Mouse (Mus musculus) intestine, postnatal 0 days (tissue): ENCODE measurements around the gene Mobp. TPM values are rescaled to one million over a fixed set of nuclear protein-coding genes. Genes with fewer than 3 reads are reported as not detected.

ENCODE experiments used
- ATAC-seq: fragments of 200-750 bp; cut with Nextera tagmentation; 2 replicates; pipeline ENCODE4 v1.8.0; 2017; ENCODE audit warnings: mild to moderate bottlenecking, moderate TSS enrichment, moderate library complexity
- H3K27ac ChIP-seq: fragments of 300-500 bp; sonication (generic); 2 replicates; pipeline ENCODE4 v1.5.1; 2014; ENCODE audit warnings: mild to moderate bottlenecking, low read depth, low read length, moderate library complexity
- H3K27me3 ChIP-seq: fragments of 300-500 bp; sonication (generic); replicated peaks from 2 replicates; pipeline ENCODE4 v1.6.1; 2014; ENCODE audit warnings: low read length, mixed read lengths; ENCODE audit not compliant: control insufficient read depth, insufficient read depth
- H3K36me3 ChIP-seq: fragments of 300-500 bp; sonication (generic); 2 replicates; pipeline ENCODE4 v1.6.1; 2014; ENCODE audit warnings: mild to moderate bottlenecking, moderate library complexity; ENCODE audit not compliant: control insufficient read depth, insufficient read depth
- H3K4me1 ChIP-seq: fragments of 300-500 bp; sonication (generic); replicated peaks from 2 replicates; pipeline ENCODE4 v1.6.1; 2014; ENCODE audit warnings: antibody characterized with exemption, low read length, mixed read lengths; ENCODE audit not compliant: control insufficient read depth, insufficient read depth
- H3K4me2 ChIP-seq: fragments of 300-500 bp; sonication (generic); replicated peaks from 2 replicates; pipeline ENCODE4 v1.6.1; 2014; ENCODE audit warnings: low read depth, mild to moderate bottlenecking, moderate library complexity
- H3K4me3 ChIP-seq: fragments of 300-500 bp; sonication (generic); 2 replicates; pipeline ENCODE4 v1.5.1; 2014; ENCODE audit warnings: low read depth, low read length
- H3K9ac ChIP-seq: fragments of 300-500 bp; sonication (generic); 2 replicates; pipeline ENCODE4 v1.6.1; 2014; ENCODE audit warnings: mild to moderate bottlenecking, low read depth, low read length
- H3K9me3 ChIP-seq: fragments of 300-500 bp; sonication (generic); 2 replicates; pipeline ENCODE4 v1.6.1; 2016; ENCODE audit warnings: mixed run types; ENCODE audit not compliant: control insufficient read depth
- CTCF ChIP-seq: sonication (generic); IDR thresholded peaks from 2 replicates; pipeline ENCODE4 v1.5.1; 2016; ENCODE audit warnings: low read depth, mild to moderate bottlenecking, control low read depth, antibody characterized with exemption, moderate library complexity
- WGBS: fragments of 180-500 bp; shearing (Covaris S2); extraction: QIAGEN DNeasy Blood & Tissue Kit; methylation state at CpG from one replicate; pipeline ENCODE4 v1.1.7; 2014; 5-methylcytosine and 5-hydroxymethylcytosine counted together
- polyA plus RNA-seq: library from polyadenylated mRNA; unstranded; fragments of >200 nt; fragmentation: Nextera tagmentation; extraction: Ambion mirVana; gene quantifications from 2 replicates; pipeline ENCODE4 v1.2.1, GENCODE M21; 2015

Gene Mobp
- polyA plus RNA-seq, 1 experiment from 2014 or later, result 0.05 TPM

- TF ChIP-seq CTCF, result no peak
- WGBS, result 72% methylated on average over 12 of the region's 12 CpGs
Observed at GRCm38 (mm10) chr9:120151906-120152399, 2.4 kb downstream of the Mobp start.

GRCm38 (mm10) chr9:120158047-120158446, 8.5 kb downstream of the Mobp start:
- Histone ChIP-seq H3K36me3 (no peaks in the 10 kb centered on the region), H3K27ac (no peak overlapping the region), H3K4me1 (no peaks in the 10 kb centered on the region), H3K9ac (no peak overlapping the region), H3K27me3 (no peaks in the 10 kb centered on the region), H3K4me3 (no peak overlapping the region), H3K9me3 (no peaks in the 10 kb centered on the region), H3K4me2 (no peak overlapping the region)
- WGBS, result 19% methylated on average over 4 of the region's 4 CpGs
- no peak for TF ChIP-seq CTCF
- peak; percentile 47 for ATAC-seq

More at GRCm38 (mm10) chr9:120151906-120152399, 2.4 kb downstream of the Mobp start:
- Histone ChIP-seq H3K27ac (no peak overlapping the region), H3K4me1 (no peaks in the 10 kb centered on the region), H3K36me3 (no peaks in the 10 kb centered on the region), H3K27me3 (no peaks in the 10 kb centered on the region), H3K9ac (no peak overlapping the region), H3K4me3 (no peak overlapping the region), H3K9me3 (no peaks in the 10 kb centered on the region), H3K4me2 (no peak overlapping the region)
- ATAC-seq, result no peak

GRCm38 (mm10) chr9:120163862-120164261, 14.4 kb downstream of the Mobp start:
- H3K4me3 ChIP-seq, result no peak overlapping the region
- H3K9me3 ChIP-seq, result no peaks in the 10 kb centered on the region
- H3K27ac ChIP-seq, result no peak overlapping the region
- ATAC-seq, result no peak
- H3K4me2 ChIP-seq, result no peak overlapping the region
- no peaks in the 10 kb centered on the region for H3K36me3 ChIP-seq
- WGBS, result 89% methylated on average over 16 of the region's 16 CpGs
- TF ChIP-seq CTCF, result no peak
- no peak overlapping the region for H3K9ac ChIP-seq
- H3K27me3 ChIP-seq, result no peaks in the 10 kb centered on the region
- H3K4me1 ChIP-seq, result no peaks in the 10 kb centered on the region

- TF ChIP-seq CTCF, result no peak
- Histone ChIP-seq H3K4me2 (no peak overlapping the region), H3K9ac (no peak overlapping the region), H3K4me3 (no peak overlapping the region), H3K36me3 (no peaks in the 10 kb centered on the region), H3K9me3 (no peaks in the 10 kb centered on the region), H3K4me1 (no peaks in the 10 kb centered on the region), H3K27me3 (no peaks in the 10 kb centered on the region), H3K27ac (no peak overlapping the region)
- 66% methylated on average over 11 of the region's 11 CpGs for WGBS
- no peak for ATAC-seq
Observed at GRCm38 (mm10) chr9:120167826-120168225, 18.3 kb downstream of the Mobp start.

- 32% methylated on average over 5 of the region's 5 CpGs for WGBS
- no peak for ATAC-seq
Observed at GRCm38 (mm10) chr9:120171295-120171694, 21.8 kb downstream of the Mobp start.

GRCm38 (mm10) chr9:120174436-120175137, 25.1 kb downstream of the Mobp start:
- no peak for TF ChIP-seq CTCF
- no peaks in the 10 kb centered on the region for H3K9me3 ChIP-seq
- H3K27ac ChIP-seq, result no peak overlapping the region
- no peaks in the 10 kb centered on the region for H3K4me1 ChIP-seq
- H3K27me3 ChIP-seq, result no peaks in the 10 kb centered on the region
- 92% methylated on average over 18 of the region's 18 CpGs for WGBS
- ATAC-seq, result no peak
- H3K4me3 ChIP-seq, result no peak overlapping the region
- no peaks in the 10 kb centered on the region for H3K36me3 ChIP-seq
- no peak overlapping the region for H3K4me2 ChIP-seq
- H3K9ac ChIP-seq, result no peak overlapping the region

More at GRCm38 (mm10) chr9:120171295-120171694, 21.8 kb downstream of the Mobp start:
- no peaks in the 10 kb centered on the region for H3K27me3 ChIP-seq
- H3K27ac ChIP-seq, result no peak overlapping the region
- no peak overlapping the region for H3K9ac ChIP-seq
- no peak overlapping the region for H3K4me3 ChIP-seq
- H3K9me3 ChIP-seq, result no peaks in the 10 kb centered on the region
- H3K4me1 ChIP-seq, result no peaks in the 10 kb centered on the region
- TF ChIP-seq CTCF, result peak; percentile 81
- no peaks in the 10 kb centered on the region for H3K36me3 ChIP-seq
- H3K4me2 ChIP-seq, result no peak overlapping the region
